ENCODE assay signal across 17 mouse cellular contexts in the genomic region with DNA sequence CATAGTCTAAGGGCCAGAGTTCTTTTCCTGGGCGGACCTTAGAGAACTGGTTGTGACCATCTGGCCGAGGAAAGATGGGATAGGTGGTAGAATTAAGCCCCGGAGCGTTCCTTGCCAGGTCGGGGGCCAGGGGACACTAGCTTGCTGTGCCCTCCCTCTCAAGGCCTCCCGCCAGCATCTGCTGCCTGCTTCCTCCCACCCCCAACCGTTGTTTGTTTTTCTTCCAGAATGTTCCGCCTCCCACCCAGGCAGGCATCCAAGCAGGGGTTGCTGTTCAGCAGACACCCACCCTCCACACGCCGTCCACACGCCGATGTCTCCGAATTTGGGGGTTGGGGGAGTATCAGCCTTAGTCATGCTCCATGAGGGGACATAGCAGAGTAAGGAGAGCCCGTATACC. TPM values are rescaled to one million over a fixed set of nuclear protein-coding genes. Genes with fewer than 3 reads are reported as not detected.
DNase-seq lines count a peak whose midpoint lies in the region; ATAC-seq lines count a peak whose summit lies in the region.
"Had no signal": no experiment of that assay in that cellular context is flagged by ENCODE, and none has a peak within 500 bp of the region (broad histone marks: within the 10 kb centered on the region; RNA-seq: fewer than 3 reads in every experiment).

No protein-coding gene starts in this region.

- no peak overlapping the region for H3K4me2 ChIP-seq in heart, embryonic 11.5 days
- H3K4me2 ChIP-seq in embryonic facial prominence, embryonic 12.5 days (replicated peaks): 0 out of 2 replicates have a peak overlapping the region, but pooled peaks have one; percentile 1
- peak overlapping the region; percentile 70 for H3K4me2 ChIP-seq in limb, embryonic 13.5 days (replicated peaks)
- H3K4me2 ChIP-seq: hindbrain, embryonic 14.5 days had no signal

- DNase-seq in heart, embryonic 10.5 days (ENCODE audit: low spot score): no peak
- peak; percentile 66 for DNase-seq in kidney, postnatal 10 days
- DNase-seq in kidney, adult 8-10 months: no peak
- DNase-seq in left cerebral cortex, adult 18-20 months (ENCODE audit: low spot score in 2 of 2): no peak
- DNase-seq in adrenal gland, adult 18-20 months (ENCODE audit: low spot score in 2 of 2): no peak
- DNase-seq: B cell, adult 2 months; cerebellum, adult 2 months; right cerebral cortex, postnatal 14 days had no signal

- peaks cover 90% of the 10 kb centered on the region for H3K4me1 ChIP-seq in heart, embryonic 10.5 days
- H3K4me1 ChIP-seq in heart, embryonic 11.5 days (ENCODE audit: control insufficient read depth, insufficient read depth, low read length): peaks cover 56% of the 10 kb centered on the region
- H3K4me1 ChIP-seq in embryonic facial prominence, embryonic 12.5 days: peaks cover 91% of the 10 kb centered on the region
- H3K4me1 ChIP-seq in limb, embryonic 13.5 days: peaks cover 93% of the 10 kb centered on the region

- no peak for ATAC-seq in heart, embryonic 11.5 days (replicated peaks; ENCODE audit: insufficient number of reproducible peaks, low FRiP score, low TSS enrichment)
- ATAC-seq in embryonic facial prominence, embryonic 12.5 days (ENCODE audit: insufficient number of reproducible peaks, insufficient read depth, low FRiP score, low TSS enrichment): no peak
- no peak for ATAC-seq in limb, embryonic 13.5 days (ENCODE audit: low FRiP score, low read depth)
- ATAC-seq: activated CD4-positive, CD25-positive, alpha-beta regulatory T cell, adult 4 months; midbrain, embryonic 16.5 days had no signal

- H3K36me3 ChIP-seq in heart, embryonic 10.5 days: no peaks in the 10 kb centered on the region
- no peaks in the 10 kb centered on the region for H3K36me3 ChIP-seq in heart, embryonic 11.5 days (ENCODE audit: control insufficient read depth, insufficient read depth, low read length)
- H3K36me3 ChIP-seq in embryonic facial prominence, embryonic 12.5 days: no peaks in the 10 kb centered on the region
- H3K36me3 ChIP-seq in limb, embryonic 13.5 days: no peaks in the 10 kb centered on the region
- H3K36me3 ChIP-seq: G1E had no signal

- peaks cover 21% of the 10 kb centered on the region; the same call in 1 of the 2 replicates for H3K27me3 ChIP-seq in heart, embryonic 10.5 days (ENCODE audit: insufficient read depth, poor library complexity, severe bottlenecking)
- no peaks in the 10 kb centered on the region for H3K27me3 ChIP-seq in heart, embryonic 11.5 days (ENCODE audit: control insufficient read depth, insufficient read depth, low read length)
- H3K27me3 ChIP-seq in embryonic facial prominence, embryonic 12.5 days: 0 out of 2 replicates have a peak, but pooled peaks cover 3% of the 10 kb centered on the region
- no peaks in the 10 kb centered on the region for H3K27me3 ChIP-seq in limb, embryonic 13.5 days

- no peaks in the 10 kb centered on the region for H3K9me3 ChIP-seq in heart, embryonic 10.5 days
- H3K9me3 ChIP-seq in heart, embryonic 11.5 days (replicated peaks; ENCODE audit: control insufficient read depth, low read length): no peaks in the 10 kb centered on the region
- no peaks in the 10 kb centered on the region for H3K9me3 ChIP-seq in embryonic facial prominence, embryonic 12.5 days
- no peaks in the 10 kb centered on the region for H3K9me3 ChIP-seq in limb, embryonic 13.5 days

- H3K9ac ChIP-seq in heart, embryonic 11.5 days (ENCODE audit: low read depth, low read length): no peak overlapping the region
- H3K9ac ChIP-seq in embryonic facial prominence, embryonic 12.5 days: no peak overlapping the region
- H3K9ac ChIP-seq in limb, embryonic 13.5 days: no peak overlapping the region; the same call in 1 of the 2 replicates
- H3K9ac ChIP-seq: hindbrain, embryonic 14.5 days had no signal

- peak overlapping the region; percentile 89 for H3K27ac ChIP-seq in heart, embryonic 10.5 days
- H3K27ac ChIP-seq in heart, embryonic 11.5 days (ENCODE audit: low read depth, low read length): no peak overlapping the region
- H3K27ac ChIP-seq in embryonic facial prominence, embryonic 12.5 days: peak overlapping the region; percentile 94
- peak overlapping the region; percentile 96 for H3K27ac ChIP-seq in limb, embryonic 13.5 days
- H3K27ac ChIP-seq: hindbrain, embryonic 14.5 days; left cerebral cortex, adult 2 months; macrophage had no signal

- no peak overlapping the region for H3K4me3 ChIP-seq in heart, embryonic 10.5 days
- no peak overlapping the region for H3K4me3 ChIP-seq in heart, embryonic 11.5 days (ENCODE audit: low read depth, low read length)
- H3K4me3 ChIP-seq in embryonic facial prominence, embryonic 12.5 days: no peak overlapping the region
- H3K4me3 ChIP-seq in limb, embryonic 13.5 days: no peak overlapping the region
- H3K4me3 ChIP-seq: left cerebral cortex, adult 2 months had no signal

- 60% methylated on average over 14 of the region's 14 CpGs for WGBS in heart, embryonic 10.5 days
- WGBS in heart, embryonic 11.5 days (ENCODE audit: insufficient replicate concordance): 55% methylated on average over 14 of the region's 14 CpGs
- WGBS in embryonic facial prominence, embryonic 12.5 days: 54% methylated on average over 14 of the region's 14 CpGs
- 50% methylated on average over 14 of the region's 14 CpGs for WGBS in limb, embryonic 13.5 days

RNA-seq across cellular contexts. Expression of a gene that starts 49.8 kb away (rescaled TPM):
- 12.2 and 13.7 TPM in 2 replicates for polyA plus RNA-seq in heart, embryonic 10.5 days (2016; fragmentation: Nextera tagmentation; extraction: Ambion mirVana)
- polyA plus RNA-seq in heart, embryonic 11.5 days (2014; fragmentation: Nextera tagmentation; extraction: Ambion mirVana): 12.8 and 12.9 TPM in 2 replicates
- polyA plus RNA-seq in embryonic facial prominence, embryonic 12.5 days (2016; fragmentation: Nextera tagmentation; extraction: Ambion mirVana): 10.6 and 12.3 TPM in 2 replicates
- 6.9 and 7.1 TPM in 2 replicates for polyA plus RNA-seq in limb, embryonic 13.5 days (2015; fragmentation: Nextera tagmentation; extraction: Ambion mirVana)
- 10 to 100 TPM; 79.8 to 90.8 TPM for total RNA-seq in left cerebral cortex, adult 18-20 months (2021)
- total RNA-seq in adrenal gland, adult 18-20 months (2021): 10 to 100 TPM; 23.9 to 24.1 TPM
